Mouse (Mus musculus) embryonic facial prominence, embryonic 14.5 days (tissue): ENCODE data around the gene Cstf3. TPM values are rescaled to one million over a fixed set of nuclear protein-coding genes. Genes with fewer than 3 reads are reported as not detected.

Experiments used
- ATAC-seq: fragments of 200-750 bp; cut with Nextera tagmentation; 2 replicates; pipeline ENCODE4 v1.8.0; 2017; ENCODE audit warnings: low read depth, moderate number of reproducible peaks, moderate TSS enrichment
- DNase-seq: peaks from one replicate; pipeline ENCODE4 v3.0.0-alpha.2; 2015; ENCODE audit warnings: low spot score
- H3K27ac ChIP-seq: fragments of 300-500 bp; sonication (generic); replicated peaks from 2 replicates; pipeline ENCODE4 v1.5.1; 2014; ENCODE audit warnings: low read depth, mild to moderate bottlenecking, low read length, moderate library complexity
- H3K27me3 ChIP-seq: fragments of 300-500 bp; sonication (generic); replicated peaks from 2 replicates; pipeline ENCODE4 v1.6.1; 2014; ENCODE audit warnings: low read length; ENCODE audit not compliant: control insufficient read depth, insufficient read depth
- H3K36me3 ChIP-seq: fragments of 300-500 bp; sonication (generic); 2 replicates; pipeline ENCODE4 v1.6.1; 2014; ENCODE audit warnings: low read length, mixed read lengths; ENCODE audit not compliant: control insufficient read depth, insufficient read depth
- H3K4me1 ChIP-seq: fragments of 300-500 bp; sonication (generic); 2 replicates; pipeline ENCODE4 v1.6.1; 2014; ENCODE audit warnings: antibody characterized with exemption, low read length; ENCODE audit not compliant: control insufficient read depth, insufficient read depth
- H3K4me2 ChIP-seq: fragments of 300-500 bp; sonication (generic); 2 replicates; pipeline ENCODE4 v1.6.1; 2014; ENCODE audit warnings: low read depth, mild to moderate bottlenecking, low read length, moderate library complexity, mixed read lengths
- H3K4me3 ChIP-seq: fragments of 300-500 bp; sonication (generic); 2 replicates; pipeline ENCODE4 v1.5.1; 2014; ENCODE audit warnings: low read depth, mild to moderate bottlenecking, low read length
- H3K9ac ChIP-seq: fragments of 300-500 bp; sonication (generic); 2 replicates; pipeline ENCODE4 v1.6.1; 2014; ENCODE audit warnings: low read depth, mild to moderate bottlenecking, low read length, moderate library complexity, mixed read lengths
- H3K9me3 ChIP-seq: fragments of 300-500 bp; sonication (generic); 2 replicates; pipeline ENCODE4 v1.6.1; 2016; ENCODE audit warnings: low read length; ENCODE audit not compliant: control insufficient read depth
- WGBS: fragments of 180-500 bp; shearing (Covaris S2); extraction: QIAGEN DNeasy Blood & Tissue Kit; methylation state at CpG from one replicate; pipeline ENCODE4 v1.1.7; 2014; 5-methylcytosine and 5-hydroxymethylcytosine counted together
- polyA plus RNA-seq: library from polyadenylated mRNA; unstranded; fragments of >200 nt; fragmentation: Nextera tagmentation; extraction: Ambion mirVana; gene quantifications from 2 replicates; pipeline ENCODE4 v1.2.1, GENCODE M21; 2014

The Cstf3 gene
- polyA plus RNA-seq, 1 experiment from 2014 or later: 47.3 TPM

- Histone ChIP-seq H3K27me3 (no peaks in the 10 kb centered on the region), H3K4me1 (no peaks in the 10 kb centered on the region)
Observed at GRCm38 (mm10) chr2:104615985-104616711, 25.8 kb downstream of the Cstf3 start.

GRCm38 (mm10) chr2:104658659-104659058 is 68.3 kb downstream of the Cstf3 start:
- H3K27ac ChIP-seq: no peak overlapping the region
- H3K4me2 ChIP-seq: no peak overlapping the region
- no peak for DNase-seq
- H3K9ac ChIP-seq: no peak overlapping the region
- H3K4me1 ChIP-seq: no peaks in the 10 kb centered on the region
- H3K36me3 ChIP-seq: peaks cover 70% of the 10 kb centered on the region
- 83% methylated on average over 1 of the region's 1 CpGs for WGBS
- ATAC-seq: no peak
- no peaks in the 10 kb centered on the region for H3K27me3 ChIP-seq
- H3K4me3 ChIP-seq: no peak overlapping the region
- no peaks in the 10 kb centered on the region for H3K9me3 ChIP-seq

More at GRCm38 (mm10) chr2:104615985-104616711, 25.8 kb downstream of the Cstf3 start:
- DNase-seq (no peak), ATAC-seq (no peak)
- no peak overlapping the region for H3K4me3 ChIP-seq
- H3K36me3 ChIP-seq: peaks cover 15% of the 10 kb centered on the region; the same call in 1 of the 2 replicates
- H3K27ac ChIP-seq: no peak overlapping the region
- no peaks in the 10 kb centered on the region for H3K9me3 ChIP-seq
- WGBS: 84% methylated on average over 4 of the region's 4 CpGs
- H3K4me2 ChIP-seq: no peak overlapping the region
- H3K9ac ChIP-seq: no peak overlapping the region

GRCm38 (mm10) chr2:104663372-104664100 is 73.2 kb downstream of the Cstf3 start:
- ATAC-seq: no peak
- Histone ChIP-seq H3K4me3 (no peak overlapping the region), H3K27me3 (no peaks in the 10 kb centered on the region), H3K27ac (no peak overlapping the region), H3K9me3 (no peaks in the 10 kb centered on the region), H3K9ac (no peak overlapping the region), H3K36me3 (peaks cover 64% of the 10 kb centered on the region), H3K4me2 (no peak overlapping the region), H3K4me1 (no peaks in the 10 kb centered on the region)
- no peak for DNase-seq
- WGBS: 87% methylated on average over 8 of the region's 8 CpGs

- Histone ChIP-seq H3K4me1 (no peaks in the 10 kb centered on the region), H3K27ac (no peak overlapping the region), H3K27me3 (no peaks in the 10 kb centered on the region), H3K36me3 (peaks cover 32% of the 10 kb centered on the region), H3K9ac (no peak overlapping the region), H3K4me3 (no peak overlapping the region), H3K9me3 (no peaks in the 10 kb centered on the region), H3K4me2 (no peak overlapping the region)
- DNase-seq: no peak
- WGBS: 87% methylated on average over 6 of the region's 6 CpGs
- ATAC-seq: no peak
Observed at GRCm38 (mm10) chr2:104669122-104669804, 78.9 kb downstream of the Cstf3 start.

GRCm38 (mm10) chr2:104671724-104672123 is 81.4 kb downstream of the Cstf3 start:
- Histone ChIP-seq H3K27me3 (no peaks in the 10 kb centered on the region), H3K27ac (no peak overlapping the region), H3K36me3 (peaks cover 7% of the 10 kb centered on the region; the same call in 1 of the 2 replicates), H3K4me1 (no peaks in the 10 kb centered on the region), H3K9ac (no peak overlapping the region), H3K9me3 (no peaks in the 10 kb centered on the region), H3K4me3 (no peak overlapping the region), H3K4me2 (no peak overlapping the region)
- no peak for ATAC-seq
- DNase-seq: no peak

- no peak for ATAC-seq
- H3K9me3 ChIP-seq: no peaks in the 10 kb centered on the region
- DNase-seq: no peak
- 66% methylated on average over 3 of the region's 3 CpGs for WGBS
- no peak overlapping the region for H3K27ac ChIP-seq
- no peaks in the 10 kb centered on the region for H3K4me1 ChIP-seq
- H3K4me2 ChIP-seq: no peak overlapping the region
- no peaks in the 10 kb centered on the region for H3K27me3 ChIP-seq
- no peak overlapping the region for H3K4me3 ChIP-seq
- peaks cover 11% of the 10 kb centered on the region; the same call in 1 of the 2 replicates for H3K36me3 ChIP-seq
- H3K9ac ChIP-seq: no peak overlapping the region
Observed at GRCm38 (mm10) chr2:104677326-104677725, 87.0 kb downstream of the Cstf3 start.

GRCm38 (mm10) chr2:104684771-104685170 is 94.4 kb downstream of the Cstf3 start:
- no peak overlapping the region for H3K27ac ChIP-seq
- WGBS: 84% methylated on average over 4 of the region's 4 CpGs
- no peak overlapping the region for H3K4me2 ChIP-seq
- H3K9me3 ChIP-seq: no peaks in the 10 kb centered on the region
- peaks cover 35% of the 10 kb centered on the region for H3K36me3 ChIP-seq
- H3K27me3 ChIP-seq: no peaks in the 10 kb centered on the region
- H3K4me3 ChIP-seq: no peak overlapping the region
- no peak for ATAC-seq
- DNase-seq: no peak
- H3K9ac ChIP-seq: no peak overlapping the region
- H3K4me1 ChIP-seq: no peaks in the 10 kb centered on the region

- Histone ChIP-seq H3K4me1 (no peaks in the 10 kb centered on the region), H3K9ac (no peak overlapping the region), H3K36me3 (peaks cover 35% of the 10 kb centered on the region), H3K27me3 (no peaks in the 10 kb centered on the region), H3K4me3 (no peak overlapping the region), H3K9me3 (no peaks in the 10 kb centered on the region), H3K27ac (no peak overlapping the region), H3K4me2 (no peak overlapping the region)
- 6% methylated on average over 13 of the region's 13 CpGs for WGBS
- DNase-seq (peak; percentile 83), ATAC-seq (peak; percentile 91)
Observed at GRCm38 (mm10) chr2:104685418-104685817, 95.1 kb downstream of the Cstf3 start.
